8 mouse cellular contexts compared by ENCODE assay signal in the genomic region with DNA sequence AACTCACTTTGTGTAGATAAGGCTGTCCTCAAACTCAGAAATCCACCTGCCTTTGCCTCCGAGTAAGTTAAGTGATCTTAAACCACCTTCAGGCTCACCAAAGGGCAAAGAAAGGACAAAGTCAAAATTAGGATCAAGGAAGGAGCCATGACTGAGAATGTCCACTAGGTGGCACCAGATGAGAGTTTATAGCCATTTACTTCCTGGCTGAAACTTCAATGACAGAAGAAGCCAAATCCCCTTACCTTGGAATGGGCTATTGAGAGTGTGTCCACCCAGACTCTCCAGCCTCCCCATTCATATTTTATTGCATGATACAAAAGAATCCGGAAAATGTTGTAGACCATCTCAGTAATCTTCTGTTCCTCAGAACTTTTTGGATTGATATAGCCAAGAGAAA.
DNase-seq lines count a peak whose midpoint lies in the region; ATAC-seq and TF ChIP-seq lines count a peak whose summit lies in the region.

No protein-coding gene starts in this region.

- ATAC-seq in forebrain, embryonic 15.5 days (replicated peaks) = peak; percentile 63
- ATAC-seq in midbrain, postnatal 0 days (ENCODE audit: low FRiP score) = peak; percentile 52; the same call in 1 of the 2 replicates
- no peak for ATAC-seq in erythroid progenitor cell, adult 5-6 weeks (replicated peaks; ENCODE audit: low FRiP score, poor library complexity, severe bottlenecking)

- 18% methylated on average over 2 of the region's 2 CpGs for WGBS in forebrain, embryonic 15.5 days
- WGBS in midbrain, postnatal 0 days = 15% methylated on average over 2 of the region's 2 CpGs

- intact Hi-C loops in left cerebral cortex, adult 2 months (cut with DNase I) = loop anchor here (5.0 to 10.0 kb wide), 2 partner anchors 174 to 1437 kb away; a partner anchor contains a TSS

- peaks cover 26% of the 10 kb centered on the region for H3K36me3 ChIP-seq in forebrain, embryonic 15.5 days
- peaks cover 19% of the 10 kb centered on the region for H3K36me3 ChIP-seq in midbrain, postnatal 0 days (ENCODE audit: insufficient read depth, low read length)

- TF ChIP-seq CTCF in left cerebral cortex, adult 2 months (IDR thresholded peaks at IDR 0.05) = peak; percentile 93
- TF ChIP-seq CTCF in midbrain, postnatal 0 days (IDR thresholded peaks at IDR 0.05) = peak; percentile 93

- H3K27me3 ChIP-seq in forebrain, embryonic 15.5 days = no peaks in the 10 kb centered on the region
- H3K27me3 ChIP-seq in midbrain, postnatal 0 days (ENCODE audit: insufficient read depth, low read length) = no peaks in the 10 kb centered on the region

- H3K4me2 ChIP-seq in forebrain, embryonic 15.5 days (replicated peaks) = no peak overlapping the region
- no peak overlapping the region for H3K4me2 ChIP-seq in midbrain, postnatal 0 days (ENCODE audit: low read depth, low read length, poor library complexity, severe bottlenecking)

- H3K9ac ChIP-seq in forebrain, embryonic 15.5 days (replicated peaks) = no peak overlapping the region
- H3K9ac ChIP-seq in midbrain, postnatal 0 days (replicated peaks; ENCODE audit: low read length, poor library complexity, severe bottlenecking) = no peak overlapping the region

- no peaks in the 10 kb centered on the region for H3K4me1 ChIP-seq in forebrain, embryonic 15.5 days
- no peaks in the 10 kb centered on the region for H3K4me1 ChIP-seq in midbrain, postnatal 0 days (ENCODE audit: insufficient read depth, low read length)

- H3K27ac ChIP-seq in forebrain, embryonic 15.5 days (replicated peaks) = no peak overlapping the region
- H3K27ac ChIP-seq in left cerebral cortex, adult 2 months = no peak overlapping the region
- no peak overlapping the region for H3K27ac ChIP-seq in midbrain, postnatal 0 days (ENCODE audit: low read depth, low read length)

- peak; percentile 35 for DNase-seq in left cerebral cortex, adult 11 months (ENCODE audit: low spot score)
- DNase-seq in left cerebral cortex, adult 8-10 months (ENCODE audit: low spot score in 2 of 2) = no peak
- DNase-seq in MEL-GATA-1-ER (ENCODE audit: extremely low read depth, low read depth) = peak; percentile 18
- peak; percentile 23 for DNase-seq in c-Kit-positive CD71-positive TER-119-negative erythroid progenitor cells, embryonic 14.5 days (ENCODE audit: low read depth)
- peak in 1 of 2 experiments; percentile 33 for DNase-seq in left cerebral cortex, adult 2 months (ENCODE audit: extremely low spot score in 1 of 2, low spot score in 2 of 2)
- DNase-seq in midbrain, postnatal 0 days (ENCODE audit: low spot score) = peak; percentile 81

- no peaks in the 10 kb centered on the region for H3K9me3 ChIP-seq in forebrain, embryonic 15.5 days
- no peaks in the 10 kb centered on the region for H3K9me3 ChIP-seq in midbrain, postnatal 0 days (ENCODE audit: low read length)

- no peak overlapping the region for H3K4me3 ChIP-seq in forebrain, embryonic 15.5 days
- H3K4me3 ChIP-seq in left cerebral cortex, adult 2 months = no peak overlapping the region
- no peak overlapping the region for H3K4me3 ChIP-seq in midbrain, postnatal 0 days (ENCODE audit: low read depth, low read length)

Comparison
In these comparisons a context has a peak if more than half of its experiments do, and no peak if none do; other contexts are left out.
1. DNase-seq: peak in left cerebral cortex, adult 11 months (single experiment), MEL-GATA-1-ER (single experiment), c-Kit-positive CD71-positive TER-119-negative erythroid progenitor cells, embryonic 14.5 days (single experiment) and midbrain, postnatal 0 days (single experiment); none in left cerebral cortex, adult 8-10 months (0 of 2).